Mouse (Mus musculus): ENCODE results near the gene Unc5b. TPM values are rescaled to one million over a fixed set of nuclear protein-coding genes. Genes with fewer than 3 reads are reported as not detected.

Gene Unc5b
- polyA plus RNA-seq, 1 experiment from 2014 or later, result 2.4 TPM

GRCm38 (mm10) chr10:60797682-60798422 lies 33.5 kb downstream of the Unc5b start:
- Histone ChIP-seq H3K9me3 (ENCODE audit: control insufficient read depth, low read length) (no peaks in the 10 kb centered on the region), H3K4me3 (replicated peaks; ENCODE audit: low read depth, low read length) (no peak overlapping the region), H3K27me3 (ENCODE audit: control insufficient read depth, insufficient read depth, low read length) (no peaks in the 10 kb centered on the region), H3K27ac (replicated peaks; ENCODE audit: low read depth, low read length) (no peak overlapping the region), H3K4me2 (ENCODE audit: low read length) (no peak overlapping the region), H3K9ac (replicated peaks; ENCODE audit: low read length) (no peak overlapping the region), H3K4me1 (ENCODE audit: control insufficient read depth, insufficient read depth, low read length) (peaks cover 16% of the 10 kb centered on the region; the same call in 1 of the 2 replicates), H3K36me3 (ENCODE audit: control insufficient read depth, insufficient read depth, low read length) (no peaks in the 10 kb centered on the region)
- WGBS, result 87% methylated on average over 14 of the region's 14 CpGs
- ATAC-seq (ENCODE audit: low FRiP score, low TSS enrichment) (no peak), DNase-seq (no peak)

GRCm38 (mm10) chr10:60796474-60796873 lies 34.9 kb downstream of the Unc5b start:
- Histone ChIP-seq H3K4me3 (replicated peaks; ENCODE audit: low read depth, low read length) (no peak overlapping the region), H3K9ac (replicated peaks; ENCODE audit: low read length) (no peak overlapping the region), H3K27me3 (ENCODE audit: control insufficient read depth, insufficient read depth, low read length) (no peaks in the 10 kb centered on the region), H3K4me2 (ENCODE audit: low read length) (no peak overlapping the region), H3K9me3 (ENCODE audit: control insufficient read depth, low read length) (no peaks in the 10 kb centered on the region), H3K4me1 (ENCODE audit: control insufficient read depth, insufficient read depth, low read length) (peaks cover 16% of the 10 kb centered on the region; the same call in 1 of the 2 replicates), H3K27ac (replicated peaks; ENCODE audit: low read depth, low read length) (no peak overlapping the region), H3K36me3 (ENCODE audit: control insufficient read depth, insufficient read depth, low read length) (no peaks in the 10 kb centered on the region)
- WGBS, result 91% methylated on average over 7 of the region's 7 CpGs
- DNase-seq (no peak), ATAC-seq (ENCODE audit: low FRiP score, low TSS enrichment) (no peak)

GRCm38 (mm10) chr10:60796028-60796427 lies 35.4 kb downstream of the Unc5b start:
- no peak for DNase-seq
- 77% methylated on average over 5 of the region's 5 CpGs for WGBS
- ATAC-seq (ENCODE audit: low FRiP score, low TSS enrichment), result no peak
- H3K4me3 ChIP-seq (replicated peaks; ENCODE audit: low read depth, low read length), result no peak overlapping the region
- no peak overlapping the region for H3K27ac ChIP-seq (replicated peaks; ENCODE audit: low read depth, low read length)
- no peaks in the 10 kb centered on the region for H3K36me3 ChIP-seq (ENCODE audit: control insufficient read depth, insufficient read depth, low read length)
- H3K4me2 ChIP-seq (ENCODE audit: low read length), result no peak overlapping the region
- H3K4me1 ChIP-seq (ENCODE audit: control insufficient read depth, insufficient read depth, low read length), result peaks cover 12% of the 10 kb centered on the region; the same call in 1 of the 2 replicates
- no peak overlapping the region for H3K9ac ChIP-seq (replicated peaks; ENCODE audit: low read length)
- H3K27me3 ChIP-seq (ENCODE audit: control insufficient read depth, insufficient read depth, low read length), result no peaks in the 10 kb centered on the region
- no peaks in the 10 kb centered on the region for H3K9me3 ChIP-seq (ENCODE audit: control insufficient read depth, low read length)

- Histone ChIP-seq H3K4me1 (ENCODE audit: control insufficient read depth, insufficient read depth, low read length) (0 out of 2 replicates have a peak, but pooled peaks cover 2% of the 10 kb centered on the region), H3K27ac (replicated peaks; ENCODE audit: low read depth, low read length) (no peak overlapping the region), H3K4me3 (replicated peaks; ENCODE audit: low read depth, low read length) (no peak overlapping the region), H3K4me2 (ENCODE audit: low read length) (no peak overlapping the region), H3K36me3 (ENCODE audit: control insufficient read depth, insufficient read depth, low read length) (no peaks in the 10 kb centered on the region), H3K9ac (replicated peaks; ENCODE audit: low read length) (no peak overlapping the region), H3K27me3 (ENCODE audit: control insufficient read depth, insufficient read depth, low read length) (no peaks in the 10 kb centered on the region), H3K9me3 (ENCODE audit: control insufficient read depth, low read length) (no peaks in the 10 kb centered on the region)
- WGBS, result 59% methylated on average over 8 of the region's 8 CpGs
- DNase-seq (no peak), ATAC-seq (ENCODE audit: low FRiP score, low TSS enrichment) (no peak)
Measured at GRCm38 (mm10) chr10:60794792-60795191, 36.6 kb downstream of the Unc5b start.

GRCm38 (mm10) chr10:60794374-60794773 lies 37.0 kb downstream of the Unc5b start:
- 27% methylated on average over 11 of the region's 11 CpGs for WGBS
- Histone ChIP-seq H3K4me1 (ENCODE audit: control insufficient read depth, insufficient read depth, low read length) (0 out of 2 replicates have a peak, but pooled peaks cover 2% of the 10 kb centered on the region), H3K36me3 (ENCODE audit: control insufficient read depth, insufficient read depth, low read length) (no peaks in the 10 kb centered on the region), H3K27ac (replicated peaks; ENCODE audit: low read depth, low read length) (no peak overlapping the region), H3K4me2 (ENCODE audit: low read length) (no peak overlapping the region), H3K4me3 (replicated peaks; ENCODE audit: low read depth, low read length) (no peak overlapping the region), H3K9ac (replicated peaks; ENCODE audit: low read length) (no peak overlapping the region), H3K9me3 (ENCODE audit: control insufficient read depth, low read length) (no peaks in the 10 kb centered on the region), H3K27me3 (ENCODE audit: control insufficient read depth, insufficient read depth, low read length) (no peaks in the 10 kb centered on the region)
- DNase-seq (no peak), ATAC-seq (ENCODE audit: low FRiP score, low TSS enrichment) (no peak)

GRCm38 (mm10) chr10:60792841-60793240 lies 38.5 kb downstream of the Unc5b start:
- Histone ChIP-seq H3K27ac (replicated peaks; ENCODE audit: low read depth, low read length) (no peak overlapping the region), H3K9ac (replicated peaks; ENCODE audit: low read length) (no peak overlapping the region), H3K4me3 (replicated peaks; ENCODE audit: low read depth, low read length) (no peak overlapping the region), H3K4me2 (ENCODE audit: low read length) (no peak overlapping the region), H3K36me3 (ENCODE audit: control insufficient read depth, insufficient read depth, low read length) (no peaks in the 10 kb centered on the region), H3K4me1 (ENCODE audit: control insufficient read depth, insufficient read depth, low read length) (0 out of 2 replicates have a peak, but pooled peaks cover 2% of the 10 kb centered on the region), H3K27me3 (ENCODE audit: control insufficient read depth, insufficient read depth, low read length) (no peaks in the 10 kb centered on the region), H3K9me3 (ENCODE audit: control insufficient read depth, low read length) (no peaks in the 10 kb centered on the region)
- DNase-seq, result no peak
- ATAC-seq (ENCODE audit: low FRiP score, low TSS enrichment), result no peak
- WGBS, result 13% methylated on average over 11 of the region's 11 CpGs

GRCm38 (mm10) chr10:60792365-60792764 lies 39.0 kb downstream of the Unc5b start:
- Histone ChIP-seq H3K27ac (replicated peaks; ENCODE audit: low read depth, low read length) (no peak overlapping the region), H3K9me3 (ENCODE audit: control insufficient read depth, low read length) (no peaks in the 10 kb centered on the region), H3K4me3 (replicated peaks; ENCODE audit: low read depth, low read length) (no peak overlapping the region), H3K4me2 (ENCODE audit: low read length) (no peak overlapping the region), H3K36me3 (ENCODE audit: control insufficient read depth, insufficient read depth, low read length) (no peaks in the 10 kb centered on the region), H3K27me3 (ENCODE audit: control insufficient read depth, insufficient read depth, low read length) (no peaks in the 10 kb centered on the region), H3K9ac (replicated peaks; ENCODE audit: low read length) (no peak overlapping the region), H3K4me1 (ENCODE audit: control insufficient read depth, insufficient read depth, low read length) (0 out of 2 replicates have a peak, but pooled peaks cover 2% of the 10 kb centered on the region)
- WGBS, result 67% methylated on average over 10 of the region's 10 CpGs
- ATAC-seq (ENCODE audit: low FRiP score, low TSS enrichment), result no peak
- DNase-seq, result no peak

GRCm38 (mm10) chr10:60790912-60791311 lies 40.5 kb downstream of the Unc5b start:
- 0 out of 2 replicates have a peak, but pooled peaks cover 2% of the 10 kb centered on the region for H3K4me1 ChIP-seq (ENCODE audit: control insufficient read depth, insufficient read depth, low read length)
- no peak overlapping the region for H3K9ac ChIP-seq (replicated peaks; ENCODE audit: low read length)
- no peaks in the 10 kb centered on the region for H3K9me3 ChIP-seq (ENCODE audit: control insufficient read depth, low read length)
- WGBS, result 88% methylated on average over 6 of the region's 6 CpGs
- ATAC-seq (ENCODE audit: low FRiP score, low TSS enrichment) (no peak), DNase-seq (no peak)
- no peak overlapping the region for H3K4me2 ChIP-seq (ENCODE audit: low read length)
- no peaks in the 10 kb centered on the region for H3K27me3 ChIP-seq (ENCODE audit: control insufficient read depth, insufficient read depth, low read length)
- H3K36me3 ChIP-seq (ENCODE audit: control insufficient read depth, insufficient read depth, low read length), result no peaks in the 10 kb centered on the region
- H3K27ac ChIP-seq (replicated peaks; ENCODE audit: low read depth, low read length), result no peak overlapping the region
- H3K4me3 ChIP-seq (replicated peaks; ENCODE audit: low read depth, low read length), result no peak overlapping the region

Data from midbrain, embryonic 14.5 days (tissue).